Mouse (Mus musculus): ENCODE measurements around the gene Nrxn3. TPM values are rescaled to one million over a fixed set of nuclear protein-coding genes. Genes with fewer than 3 reads are reported as not detected.

The Nrxn3 gene
- polyA plus RNA-seq, 1 experiment from 2014 or later: 2.2 TPM

DNA sequence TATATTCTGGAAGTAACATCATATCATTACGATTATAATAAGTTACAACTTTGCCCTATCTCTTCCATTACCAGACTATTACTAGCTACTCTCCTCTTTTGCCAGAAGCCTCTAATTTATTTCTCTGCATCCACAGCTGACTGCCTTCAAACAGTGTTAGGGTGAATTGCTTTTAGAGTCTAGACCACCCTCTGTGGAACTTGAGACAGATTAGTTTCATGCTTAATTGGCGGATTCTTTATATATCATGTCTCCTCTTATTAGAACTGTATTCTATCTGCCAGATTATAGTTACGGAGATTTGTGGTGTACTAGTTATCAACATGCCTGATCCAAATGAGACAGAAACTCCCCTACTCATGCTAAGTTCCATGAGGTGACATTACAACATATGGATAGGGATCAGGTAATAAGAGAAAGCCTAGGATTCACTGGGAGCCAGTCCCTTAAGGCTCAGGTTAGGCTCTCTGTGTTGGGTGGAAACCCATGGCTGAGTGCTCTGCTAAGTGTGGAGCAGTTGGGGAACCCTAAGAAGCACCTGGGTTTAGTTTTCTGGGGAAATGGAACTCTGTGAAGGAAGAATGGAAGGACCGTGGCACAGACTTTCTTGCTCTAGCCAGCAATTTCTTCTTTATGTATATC, 1435.6 kb downstream of the Nrxn3 start:
- 83% methylated on average over 4 of the region's 4 CpGs for WGBS
- Histone ChIP-seq H3K27ac (ENCODE audit: poor library complexity, severe bottlenecking) (no peak overlapping the region), H3K4me2 (no peak overlapping the region), H3K9me3 (replicated peaks) (no peaks in the 10 kb centered on the region), H3K4me1 (replicated peaks) (no peaks in the 10 kb centered on the region), H3K4me3 (no peak overlapping the region), H3K27me3 (replicated peaks) (no peaks in the 10 kb centered on the region), H3K9ac (no peak overlapping the region), H3K36me3 (no peaks in the 10 kb centered on the region)
- ATAC-seq (ENCODE audit: insufficient number of reproducible peaks, low FRiP score): no peak

DNA sequence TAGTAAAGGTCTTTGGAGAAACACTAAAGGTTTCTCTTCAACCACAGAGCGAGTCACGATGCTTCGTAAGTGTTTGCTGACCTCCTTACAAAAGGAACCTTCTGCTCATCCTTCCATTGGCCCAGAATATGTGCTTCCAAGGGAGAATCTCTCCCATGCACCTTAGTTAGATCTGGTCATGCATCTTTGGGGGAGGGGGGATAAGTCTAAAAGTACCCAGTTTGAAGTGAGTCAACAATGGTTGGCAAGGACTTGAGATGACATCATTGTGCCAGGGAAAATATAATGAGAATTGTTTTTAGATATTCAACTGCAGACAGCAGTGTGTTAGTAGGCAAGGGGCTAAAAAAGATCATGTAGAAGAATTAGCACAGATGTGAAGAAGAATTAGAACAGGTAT, 1437.2 kb downstream of the Nrxn3 start:
- no peaks in the 10 kb centered on the region for H3K4me1 ChIP-seq (replicated peaks)
- 87% methylated on average over 3 of the region's 3 CpGs for WGBS
- no peaks in the 10 kb centered on the region for H3K27me3 ChIP-seq (replicated peaks)
- no peak overlapping the region for H3K4me3 ChIP-seq
- H3K27ac ChIP-seq (ENCODE audit: poor library complexity, severe bottlenecking): no peak overlapping the region
- H3K9ac ChIP-seq: no peak overlapping the region
- ATAC-seq (ENCODE audit: insufficient number of reproducible peaks, low FRiP score): no peak
- H3K36me3 ChIP-seq: no peaks in the 10 kb centered on the region
- H3K4me2 ChIP-seq: no peak overlapping the region
- no peaks in the 10 kb centered on the region for H3K9me3 ChIP-seq (replicated peaks)

DNA sequence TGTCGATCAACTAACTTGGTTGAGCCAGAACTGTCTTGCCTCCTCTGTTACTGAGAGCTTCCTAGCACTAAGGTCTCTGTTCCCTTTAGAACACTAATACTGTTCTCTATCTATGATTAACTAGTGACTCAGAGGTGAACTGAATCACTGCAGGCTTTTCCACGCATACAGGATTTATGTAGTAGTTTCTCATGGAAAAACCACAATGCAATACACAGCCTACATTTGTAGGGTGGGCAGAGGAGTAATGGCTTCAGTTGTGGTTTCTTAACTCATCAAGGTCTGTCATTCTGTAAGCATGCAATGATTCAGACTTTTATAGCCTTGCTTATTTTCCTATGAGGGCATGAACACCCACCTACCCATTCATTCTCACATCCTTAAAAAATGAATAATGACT, 1443.4 kb downstream of the Nrxn3 start:
- no peak overlapping the region for H3K9ac ChIP-seq
- no peaks in the 10 kb centered on the region for H3K36me3 ChIP-seq
- no peak overlapping the region for H3K4me2 ChIP-seq
- H3K4me3 ChIP-seq: no peak overlapping the region
- no peaks in the 10 kb centered on the region for H3K27me3 ChIP-seq (replicated peaks)
- H3K9me3 ChIP-seq (replicated peaks): no peaks in the 10 kb centered on the region
- no peaks in the 10 kb centered on the region for H3K4me1 ChIP-seq (replicated peaks)
- no peak for ATAC-seq (ENCODE audit: insufficient number of reproducible peaks, low FRiP score)
- 72% methylated on average over 2 of the region's 2 CpGs for WGBS
- no peak overlapping the region for H3K27ac ChIP-seq (ENCODE audit: poor library complexity, severe bottlenecking)

DNA sequence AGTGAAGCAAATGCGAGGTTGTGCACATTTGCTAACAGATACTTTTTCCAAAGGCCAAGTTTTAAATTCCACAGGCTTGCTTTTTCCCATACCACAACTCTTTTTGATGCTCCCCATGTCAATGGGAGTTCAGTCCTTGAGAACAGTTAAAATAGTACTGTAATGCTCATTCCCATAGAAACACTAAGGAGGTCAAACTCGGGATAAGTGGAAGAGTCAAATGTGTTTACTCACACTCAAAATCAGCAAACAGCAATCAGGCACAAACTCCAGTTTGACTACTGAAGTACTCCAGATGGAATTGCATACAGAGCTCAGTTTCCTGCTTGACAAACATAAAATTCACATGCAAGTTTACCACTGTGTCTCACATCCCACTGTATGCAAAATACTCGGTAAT, 1458.9 kb downstream of the Nrxn3 start:
- Histone ChIP-seq H3K27me3 (replicated peaks) (no peaks in the 10 kb centered on the region), H3K27ac (ENCODE audit: poor library complexity, severe bottlenecking) (no peak overlapping the region), H3K4me1 (replicated peaks) (no peaks in the 10 kb centered on the region), H3K36me3 (no peaks in the 10 kb centered on the region), H3K9ac (no peak overlapping the region), H3K4me3 (no peak overlapping the region), H3K9me3 (replicated peaks) (no peaks in the 10 kb centered on the region), H3K4me2 (no peak overlapping the region)
- no peak for ATAC-seq (ENCODE audit: insufficient number of reproducible peaks, low FRiP score)
- WGBS: 80% methylated on average over 3 of the region's 3 CpGs

DNA sequence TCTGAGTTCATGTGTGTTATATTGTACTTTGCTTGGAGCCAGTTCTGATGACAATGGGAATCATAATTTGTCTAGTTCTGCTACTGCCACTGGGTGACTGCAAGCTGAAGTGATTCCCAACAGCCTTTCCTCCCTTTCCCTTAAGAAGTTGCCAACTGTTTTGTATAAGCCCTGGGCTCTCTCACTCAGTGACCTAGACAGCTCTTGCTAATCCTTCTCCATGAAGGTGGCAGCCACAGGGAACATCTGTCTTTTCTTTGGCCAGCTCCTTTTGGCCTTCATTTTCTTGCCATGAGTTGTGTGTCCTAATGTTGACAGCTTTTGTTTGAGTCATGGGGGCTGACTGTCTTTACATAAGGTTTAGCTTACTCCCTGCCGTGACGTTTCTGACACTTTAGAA, 1460.3 kb downstream of the Nrxn3 start:
- Histone ChIP-seq H3K27me3 (replicated peaks) (no peaks in the 10 kb centered on the region), H3K4me2 (no peak overlapping the region), H3K9ac (no peak overlapping the region), H3K4me3 (no peak overlapping the region), H3K27ac (ENCODE audit: poor library complexity, severe bottlenecking) (no peak overlapping the region), H3K4me1 (replicated peaks) (no peaks in the 10 kb centered on the region), H3K36me3 (no peaks in the 10 kb centered on the region), H3K9me3 (replicated peaks) (no peaks in the 10 kb centered on the region)
- ATAC-seq (ENCODE audit: insufficient number of reproducible peaks, low FRiP score): no peak
- 69% methylated on average over 2 of the region's 2 CpGs for WGBS

DNA sequence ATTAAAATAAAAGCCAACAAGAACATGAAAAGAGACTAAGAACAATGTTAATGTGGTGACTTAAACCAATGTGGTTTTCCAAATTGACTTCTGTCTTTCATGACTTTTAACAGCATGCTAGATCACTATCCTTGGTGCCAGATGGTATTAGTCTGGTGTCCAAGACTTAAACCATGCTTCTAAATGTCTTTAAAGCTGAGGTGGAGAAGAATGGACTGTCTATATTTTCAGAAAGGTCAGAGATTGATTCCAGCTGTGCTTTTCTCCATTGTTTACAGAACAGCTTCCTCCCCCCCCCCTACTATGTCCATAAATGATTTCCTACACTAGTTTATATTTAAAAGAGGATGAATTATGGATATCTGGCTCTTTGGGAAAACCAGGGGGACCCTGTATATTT, 1473.5 kb downstream of the Nrxn3 start:
- no peak for ATAC-seq (ENCODE audit: insufficient number of reproducible peaks, low FRiP score)
- Histone ChIP-seq H3K9me3 (replicated peaks) (no peaks in the 10 kb centered on the region), H3K4me1 (replicated peaks) (no peaks in the 10 kb centered on the region), H3K4me2 (no peak overlapping the region), H3K4me3 (no peak overlapping the region), H3K36me3 (no peaks in the 10 kb centered on the region), H3K9ac (no peak overlapping the region), H3K27ac (ENCODE audit: poor library complexity, severe bottlenecking) (no peak overlapping the region), H3K27me3 (replicated peaks) (no peaks in the 10 kb centered on the region)

DNA sequence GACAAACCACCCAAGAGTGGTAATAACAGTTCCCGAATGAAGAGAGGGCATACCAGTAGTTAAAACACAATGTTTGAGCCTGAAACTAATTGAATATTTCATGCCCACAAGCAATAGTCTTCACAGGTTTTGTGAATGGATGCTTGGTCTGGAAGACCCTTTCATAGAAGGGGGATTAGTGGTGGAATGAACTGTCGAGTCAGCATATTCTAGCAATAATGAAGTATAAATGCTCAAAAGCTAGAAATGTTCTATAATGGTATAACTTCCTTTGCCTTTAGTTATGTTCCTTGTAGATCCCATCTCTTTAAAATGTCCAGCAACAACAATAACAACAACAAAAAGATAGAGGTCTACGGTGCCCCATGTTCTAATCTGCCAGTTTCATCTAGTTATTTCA, 1475.3 kb downstream of the Nrxn3 start:
- Histone ChIP-seq H3K4me3 (no peak overlapping the region), H3K27me3 (replicated peaks) (no peaks in the 10 kb centered on the region), H3K9ac (no peak overlapping the region), H3K4me1 (replicated peaks) (no peaks in the 10 kb centered on the region), H3K27ac (ENCODE audit: poor library complexity, severe bottlenecking) (no peak overlapping the region), H3K36me3 (no peaks in the 10 kb centered on the region), H3K9me3 (replicated peaks) (no peaks in the 10 kb centered on the region), H3K4me2 (no peak overlapping the region)
- ATAC-seq (ENCODE audit: insufficient number of reproducible peaks, low FRiP score): no peak
- 80% methylated on average over 3 of the region's 3 CpGs for WGBS

DNA sequence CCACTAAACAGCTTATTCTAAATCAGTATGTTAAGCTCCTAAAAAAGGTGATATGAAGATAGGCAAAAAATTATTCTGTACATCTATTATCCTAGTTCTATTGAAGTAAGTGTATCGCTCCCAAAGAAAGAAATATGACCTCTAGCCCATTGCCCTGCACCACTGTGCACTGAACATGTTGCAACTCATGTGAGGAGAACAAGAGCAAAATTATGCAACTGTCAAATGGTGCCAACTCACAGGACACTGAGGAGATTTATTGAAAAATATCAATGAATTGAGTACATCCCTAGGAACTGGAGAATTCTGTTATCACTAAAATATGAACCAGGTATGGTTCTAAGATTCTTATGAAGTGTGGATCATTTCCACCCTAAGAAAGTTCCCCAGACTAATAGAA, 1479.8 kb downstream of the Nrxn3 start:
- 87% methylated on average over 1 of the region's 1 CpGs for WGBS
- ATAC-seq (ENCODE audit: insufficient number of reproducible peaks, low FRiP score): no peak

DNA sequence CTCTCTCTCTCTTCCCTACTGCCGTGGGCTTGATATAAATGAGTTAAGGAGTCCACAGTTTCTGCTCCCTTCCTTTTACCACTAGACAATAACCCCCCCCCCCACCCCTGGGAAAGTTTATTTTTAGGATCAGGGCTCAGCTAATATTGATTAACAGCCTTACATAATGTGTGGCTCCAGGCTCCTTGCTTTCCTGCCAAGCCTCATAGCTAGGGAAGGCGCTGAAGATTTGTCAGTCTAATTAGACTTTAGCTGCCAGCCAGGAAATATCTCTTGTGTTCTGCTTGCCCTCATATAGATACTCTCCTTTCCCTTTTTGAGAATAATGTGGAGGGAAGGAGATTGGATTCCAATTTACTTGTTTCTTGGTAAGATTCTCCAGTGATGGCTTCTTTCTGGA, 1488.7 kb downstream of the Nrxn3 start:
- WGBS: 53% methylated on average over 2 of the region's 2 CpGs
- Histone ChIP-seq H3K9me3 (replicated peaks) (no peaks in the 10 kb centered on the region), H3K27me3 (replicated peaks) (no peaks in the 10 kb centered on the region), H3K4me3 (no peak overlapping the region), H3K36me3 (no peaks in the 10 kb centered on the region), H3K4me1 (replicated peaks) (no peaks in the 10 kb centered on the region), H3K9ac (no peak overlapping the region), H3K4me2 (no peak overlapping the region), H3K27ac (ENCODE audit: poor library complexity, severe bottlenecking) (no peak overlapping the region)
- no peak for ATAC-seq (ENCODE audit: insufficient number of reproducible peaks, low FRiP score)

More for the DNA sequence above, 1479.8 kb downstream of the Nrxn3 start:
- H3K4me3 ChIP-seq: no peak overlapping the region
- no peak overlapping the region for H3K27ac ChIP-seq (ENCODE audit: poor library complexity, severe bottlenecking)
- H3K36me3 ChIP-seq: no peaks in the 10 kb centered on the region
- no peaks in the 10 kb centered on the region for H3K4me1 ChIP-seq (replicated peaks)
- no peak overlapping the region for H3K9ac ChIP-seq
- no peaks in the 10 kb centered on the region for H3K27me3 ChIP-seq (replicated peaks)
- H3K9me3 ChIP-seq (replicated peaks): no peaks in the 10 kb centered on the region
- no peak overlapping the region for H3K4me2 ChIP-seq

DNA sequence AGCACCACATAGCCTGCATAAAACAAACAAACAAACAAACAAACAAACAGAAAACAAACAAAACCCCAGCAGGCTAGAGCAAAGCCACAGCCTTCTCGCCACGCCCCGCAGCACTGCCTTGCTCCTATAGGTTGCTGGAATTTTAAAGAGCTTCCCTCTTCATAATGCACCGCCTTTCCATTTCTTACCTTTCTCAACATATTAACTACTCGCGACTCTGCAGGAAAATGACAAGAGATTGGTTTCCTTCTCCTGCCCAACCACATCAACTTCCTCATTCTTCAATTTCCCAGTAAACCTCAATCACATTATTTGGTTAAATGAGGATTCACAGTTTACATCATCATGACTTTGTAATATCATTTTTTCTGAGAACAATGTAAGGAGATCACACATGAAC, 1494.4 kb downstream of the Nrxn3 start:
- Histone ChIP-seq H3K4me2 (no peak overlapping the region), H3K36me3 (no peaks in the 10 kb centered on the region), H3K9me3 (replicated peaks) (no peaks in the 10 kb centered on the region), H3K4me3 (no peak overlapping the region), H3K27ac (ENCODE audit: poor library complexity, severe bottlenecking) (no peak overlapping the region), H3K4me1 (replicated peaks) (no peaks in the 10 kb centered on the region), H3K27me3 (replicated peaks) (no peaks in the 10 kb centered on the region), H3K9ac (no peak overlapping the region)
- ATAC-seq (ENCODE audit: insufficient number of reproducible peaks, low FRiP score): no peak
- WGBS: 91% methylated on average over 6 of the region's 6 CpGs

DNA sequence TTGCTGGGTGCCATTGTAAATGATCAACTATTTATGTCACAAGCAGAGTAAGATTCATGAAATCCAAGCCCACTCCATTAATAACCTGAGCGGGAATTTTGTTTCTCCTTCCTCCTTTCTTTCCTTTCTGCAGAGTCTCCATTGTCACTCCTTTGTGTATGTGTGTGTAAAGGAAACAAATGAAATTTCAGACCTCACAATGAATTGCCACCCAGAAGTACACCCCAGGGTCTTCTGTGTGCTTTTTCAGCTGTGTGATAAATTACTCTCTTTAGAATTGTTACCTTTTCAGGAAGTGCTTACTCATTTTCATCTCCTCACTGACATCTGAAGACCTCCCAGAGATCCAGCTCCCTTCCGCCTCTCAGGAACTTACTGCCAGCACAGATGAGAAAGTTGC, 1506.4 kb downstream of the Nrxn3 start:
- H3K9ac ChIP-seq: no peak overlapping the region
- no peak overlapping the region for H3K4me3 ChIP-seq
- no peak for ATAC-seq (ENCODE audit: insufficient number of reproducible peaks, low FRiP score)
- no peaks in the 10 kb centered on the region for H3K36me3 ChIP-seq
- H3K4me2 ChIP-seq: no peak overlapping the region
- H3K27me3 ChIP-seq (replicated peaks): no peaks in the 10 kb centered on the region
- 69% methylated on average over 2 of the region's 2 CpGs for WGBS
- H3K27ac ChIP-seq (ENCODE audit: poor library complexity, severe bottlenecking): no peak overlapping the region
- no peaks in the 10 kb centered on the region for H3K9me3 ChIP-seq (replicated peaks)
- no peaks in the 10 kb centered on the region for H3K4me1 ChIP-seq (replicated peaks)

DNA sequence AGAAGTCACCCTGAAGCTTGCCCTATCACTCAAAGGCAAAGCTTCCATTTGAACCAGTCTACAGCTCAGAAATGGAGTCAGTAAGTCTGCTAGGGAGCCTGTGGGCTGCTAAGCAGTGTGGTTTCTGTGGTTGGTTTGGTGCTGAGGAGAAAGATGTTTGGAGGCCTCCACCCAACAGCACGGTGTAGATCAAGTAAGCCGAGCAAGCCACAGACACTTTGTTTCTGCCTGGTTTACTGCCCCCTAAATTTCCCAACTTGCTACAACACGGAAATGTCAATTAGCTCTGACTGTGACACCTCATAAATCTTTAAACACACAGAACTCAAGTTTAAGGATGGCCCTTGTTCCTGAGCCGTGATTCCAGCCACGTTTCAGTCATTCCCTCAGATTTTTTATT, 1513.4 kb downstream of the Nrxn3 start:
- no peak overlapping the region for H3K27ac ChIP-seq (ENCODE audit: poor library complexity, severe bottlenecking)
- 81% methylated on average over 5 of the region's 5 CpGs for WGBS
- H3K36me3 ChIP-seq: no peaks in the 10 kb centered on the region
- H3K9ac ChIP-seq: no peak overlapping the region
- H3K4me2 ChIP-seq: no peak overlapping the region
- no peaks in the 10 kb centered on the region for H3K4me1 ChIP-seq (replicated peaks)
- H3K9me3 ChIP-seq (replicated peaks): no peaks in the 10 kb centered on the region
- H3K4me3 ChIP-seq: no peak overlapping the region
- ATAC-seq (ENCODE audit: insufficient number of reproducible peaks, low FRiP score): no peak
- no peaks in the 10 kb centered on the region for H3K27me3 ChIP-seq (replicated peaks)
